Mouse (Mus musculus) fat pad, adult 2 months (tissue): ENCODE measurements around the gene Gm30083.

ENCODE experiments used
- DNase-seq: peaks from one replicate; pipeline ENCODE4 v3.0.0-alpha.2; 2011; ENCODE audit warnings: low read depth, low spot score; ENCODE audit errors: extremely low read depth

Gene Gm30083

GRCm38 (mm10) chr14:34015063-34015462 is at the start of gene Gm30083:
Gm30083 (minus strand) TSS chr14:34015182.
- DNase-seq, result no peak

GRCm38 (mm10) chr14:34052516-34052915 is 37.5 kb upstream of the Gm30083 start, which contains the start of gene Antxrl:
Antxrl (plus strand) TSS chr14:34052707.
- no peak for DNase-seq

GRCm38 (mm10) chr14:34050101-34050779 is 35.3 kb upstream of the Gm30083 start:
- DNase-seq, result no peak

GRCm38 (mm10) chr14:34043341-34043740 is 28.4 kb upstream of the Gm30083 start:
- no peak for DNase-seq

- no peak for DNase-seq
Measured at GRCm38 (mm10) chr14:34041241-34041640, 26.3 kb upstream of the Gm30083 start.

GRCm38 (mm10) chr14:34033841-34034610 is 19.0 kb upstream of the Gm30083 start:
- DNase-seq, result no peak

GRCm38 (mm10) chr14:34026710-34027109 is 11.7 kb upstream of the Gm30083 start:
- no peak for DNase-seq

- no peak for DNase-seq
Measured at GRCm38 (mm10) chr14:34016938-34017337, 2.0 kb upstream of the Gm30083 start.

- no peak for DNase-seq
Measured at GRCm38 (mm10) chr14:34016381-34016780, 1.4 kb upstream of the Gm30083 start, which contains the start of gene Gm5460. Gm5460 (plus strand) TSS chr14:34016758.

GRCm38 (mm10) chr14:34002358-34002757 is 12.6 kb downstream of the Gm30083 start:
- DNase-seq, result no peak

- DNase-seq, result no peak
Measured at GRCm38 (mm10) chr14:34001445-34001844, 13.5 kb downstream of the Gm30083 start.

- DNase-seq, result no peak
Measured at GRCm38 (mm10) chr14:34000076-34000475, 14.9 kb downstream of the Gm30083 start.

GRCm38 (mm10) chr14:33997427-33997826 is 17.6 kb downstream of the Gm30083 start:
- no peak for DNase-seq

- DNase-seq, result no peak
Measured at GRCm38 (mm10) chr14:33993521-33994289, 21.3 kb downstream of the Gm30083 start.

- no peak for DNase-seq
Measured at GRCm38 (mm10) chr14:33993051-33993450, 21.9 kb downstream of the Gm30083 start.

- DNase-seq, result no peak
Measured at GRCm38 (mm10) chr14:33991971-33992370, 23.0 kb downstream of the Gm30083 start.

GRCm38 (mm10) chr14:33989201-33989600 is 25.8 kb downstream of the Gm30083 start:
- DNase-seq, result no peak

GRCm38 (mm10) chr14:33978604-33979059 is 36.4 kb downstream of the Gm30083 start, which contains the start of gene Zfp488:
Zfp488 (minus strand) TSS chr14:33978764.
- no peak for DNase-seq

GRCm38 (mm10) chr14:33977748-33978147 is 37.2 kb downstream of the Gm30083 start:
- DNase-seq, result no peak

- DNase-seq, result no peak
Measured at GRCm38 (mm10) chr14:33974752-33975151, 40.2 kb downstream of the Gm30083 start.

- DNase-seq, result no peak
Measured at GRCm38 (mm10) chr14:33972679-33973078, 42.3 kb downstream of the Gm30083 start.
